Mouse (Mus musculus): ENCODE data around the gene Cxcl12. TPM values are rescaled to one million over a fixed set of nuclear protein-coding genes. Genes with fewer than 3 reads are reported as not detected.
A peak's percentile ranks its signal among the peaks of the same experiment; 100 is the strongest.

Gene Cxcl12
- polyA plus RNA-seq, 1 experiment from 2014 or later, result 116 TPM

GRCm38 (mm10) chr6:117169910-117170747, 1.8 kb downstream of the Cxcl12 start:
- H3K27ac ChIP-seq (ENCODE audit: low read length), result no peak overlapping the region
- no peaks in the 10 kb centered on the region for H3K36me3 ChIP-seq (ENCODE audit: control insufficient read depth, insufficient read depth, low read length)
- H3K4me2 ChIP-seq (ENCODE audit: low read depth, low read length), result peak overlapping the region; percentile 95
- peak overlapping the region; percentile 77 for H3K4me3 ChIP-seq (ENCODE audit: low read length)
- H3K4me1 ChIP-seq (ENCODE audit: control insufficient read depth, insufficient read depth, low read length), result peaks cover 12% of the 10 kb centered on the region
- H3K9ac ChIP-seq (ENCODE audit: low read depth, low read length), result peak overlapping the region; percentile 82
- no peak for ATAC-seq
- H3K9me3 ChIP-seq (ENCODE audit: control insufficient read depth, low read length), result no peaks in the 10 kb centered on the region
- WGBS, result 28% methylated on average over 10 of the region's 10 CpGs
- H3K27me3 ChIP-seq (replicated peaks; ENCODE audit: control insufficient read depth, insufficient read depth, low read length), result peaks cover 18% of the 10 kb centered on the region

GRCm38 (mm10) chr6:117172358-117172757, 4.0 kb downstream of the Cxcl12 start:
- Histone ChIP-seq H3K9ac (ENCODE audit: low read depth, low read length) (no peak overlapping the region), H3K36me3 (ENCODE audit: control insufficient read depth, insufficient read depth, low read length) (no peaks in the 10 kb centered on the region), H3K4me3 (ENCODE audit: low read length) (no peak overlapping the region), H3K27me3 (replicated peaks; ENCODE audit: control insufficient read depth, insufficient read depth, low read length) (peaks cover 16% of the 10 kb centered on the region), H3K27ac (ENCODE audit: low read length) (no peak overlapping the region), H3K4me1 (ENCODE audit: control insufficient read depth, insufficient read depth, low read length) (peaks cover 8% of the 10 kb centered on the region), H3K4me2 (ENCODE audit: low read depth, low read length) (no peak overlapping the region), H3K9me3 (ENCODE audit: control insufficient read depth, low read length) (no peaks in the 10 kb centered on the region)
- no peak for ATAC-seq
- WGBS, result 68% methylated on average over 6 of the region's 6 CpGs

- 18% methylated on average over 11 of the region's 11 CpGs for WGBS
- H3K9me3 ChIP-seq (ENCODE audit: control insufficient read depth, low read length), result no peaks in the 10 kb centered on the region
- no peaks in the 10 kb centered on the region; the same call in 1 of the 2 replicates for H3K36me3 ChIP-seq (ENCODE audit: control insufficient read depth, insufficient read depth, low read length)
- H3K27me3 ChIP-seq (replicated peaks; ENCODE audit: control insufficient read depth, insufficient read depth, low read length), result peaks cover 7% of the 10 kb centered on the region
- no peak overlapping the region for H3K4me3 ChIP-seq (ENCODE audit: low read length)
- no peak overlapping the region for H3K4me2 ChIP-seq (ENCODE audit: low read depth, low read length)
- H3K4me1 ChIP-seq (ENCODE audit: control insufficient read depth, insufficient read depth, low read length), result no peaks in the 10 kb centered on the region; the same call in none of the 2 replicates
- peak; percentile 68 for ATAC-seq
- no peak overlapping the region for H3K27ac ChIP-seq (ENCODE audit: low read length)
- no peak overlapping the region for H3K9ac ChIP-seq (ENCODE audit: low read depth, low read length)
Observed at GRCm38 (mm10) chr6:117173876-117174275, 5.5 kb downstream of the Cxcl12 start.

GRCm38 (mm10) chr6:117175113-117175793, 6.9 kb downstream of the Cxcl12 start:
- Histone ChIP-seq H3K4me2 (ENCODE audit: low read depth, low read length) (no peak overlapping the region), H3K4me3 (ENCODE audit: low read length) (no peak overlapping the region), H3K36me3 (ENCODE audit: control insufficient read depth, insufficient read depth, low read length) (no peaks in the 10 kb centered on the region; the same call in 1 of the 2 replicates), H3K9ac (ENCODE audit: low read depth, low read length) (no peak overlapping the region), H3K27me3 (replicated peaks; ENCODE audit: control insufficient read depth, insufficient read depth, low read length) (peaks cover 7% of the 10 kb centered on the region), H3K4me1 (ENCODE audit: control insufficient read depth, insufficient read depth, low read length) (no peaks in the 10 kb centered on the region; the same call in 1 of the 2 replicates), H3K9me3 (ENCODE audit: control insufficient read depth, low read length) (no peaks in the 10 kb centered on the region), H3K27ac (ENCODE audit: low read length) (no peak overlapping the region)
- no peak for ATAC-seq
- WGBS, result 59% methylated on average over 2 of the region's 2 CpGs

- no peaks in the 10 kb centered on the region; the same call in 1 of the 2 replicates for H3K36me3 ChIP-seq (ENCODE audit: control insufficient read depth, insufficient read depth, low read length)
- H3K4me3 ChIP-seq (ENCODE audit: low read length), result no peak overlapping the region
- H3K27me3 ChIP-seq (replicated peaks; ENCODE audit: control insufficient read depth, insufficient read depth, low read length), result peaks cover 6% of the 10 kb centered on the region; the same call in 1 of the 2 replicates
- H3K4me1 ChIP-seq (ENCODE audit: control insufficient read depth, insufficient read depth, low read length), result no peaks in the 10 kb centered on the region; the same call in 1 of the 2 replicates
- ATAC-seq, result no peak
- H3K9ac ChIP-seq (ENCODE audit: low read depth, low read length), result no peak overlapping the region
- no peaks in the 10 kb centered on the region for H3K9me3 ChIP-seq (ENCODE audit: control insufficient read depth, low read length)
- H3K27ac ChIP-seq (ENCODE audit: low read length), result no peak overlapping the region
- 39% methylated on average over 5 of the region's 5 CpGs for WGBS
- no peak overlapping the region for H3K4me2 ChIP-seq (ENCODE audit: low read depth, low read length)
Observed at GRCm38 (mm10) chr6:117176406-117176805, 8.1 kb downstream of the Cxcl12 start.

- no peaks in the 10 kb centered on the region; the same call in 1 of the 2 replicates for H3K36me3 ChIP-seq (ENCODE audit: control insufficient read depth, insufficient read depth, low read length)
- no peaks in the 10 kb centered on the region for H3K9me3 ChIP-seq (ENCODE audit: control insufficient read depth, low read length)
- no peak overlapping the region for H3K9ac ChIP-seq (ENCODE audit: low read depth, low read length)
- WGBS, result 56% methylated on average over 6 of the region's 6 CpGs
- H3K4me3 ChIP-seq (ENCODE audit: low read length), result no peak overlapping the region
- H3K27ac ChIP-seq (ENCODE audit: low read length), result no peak overlapping the region
- no peaks in the 10 kb centered on the region for H3K27me3 ChIP-seq (replicated peaks; ENCODE audit: control insufficient read depth, insufficient read depth, low read length)
- H3K4me2 ChIP-seq (ENCODE audit: low read depth, low read length), result no peak overlapping the region
- H3K4me1 ChIP-seq (ENCODE audit: control insufficient read depth, insufficient read depth, low read length), result no peaks in the 10 kb centered on the region
- ATAC-seq, result no peak
Observed at GRCm38 (mm10) chr6:117180303-117180702, 12.0 kb downstream of the Cxcl12 start.

GRCm38 (mm10) chr6:117185381-117185780, 17.0 kb downstream of the Cxcl12 start:
- Histone ChIP-seq H3K9me3 (ENCODE audit: control insufficient read depth, low read length) (no peaks in the 10 kb centered on the region), H3K4me2 (ENCODE audit: low read depth, low read length) (no peak overlapping the region), H3K4me1 (ENCODE audit: control insufficient read depth, insufficient read depth, low read length) (no peaks in the 10 kb centered on the region), H3K4me3 (ENCODE audit: low read length) (no peak overlapping the region), H3K27ac (ENCODE audit: low read length) (no peak overlapping the region), H3K27me3 (replicated peaks; ENCODE audit: control insufficient read depth, insufficient read depth, low read length) (no peaks in the 10 kb centered on the region), H3K9ac (ENCODE audit: low read depth, low read length) (no peak overlapping the region), H3K36me3 (ENCODE audit: control insufficient read depth, insufficient read depth, low read length) (no peaks in the 10 kb centered on the region)
- WGBS, result 88% methylated on average over 4 of the region's 4 CpGs
- no peak for ATAC-seq

GRCm38 (mm10) chr6:117190453-117190852, 22.1 kb downstream of the Cxcl12 start:
- 79% methylated on average over 3 of the region's 3 CpGs for WGBS
- Histone ChIP-seq H3K9ac (ENCODE audit: low read depth, low read length) (no peak overlapping the region), H3K27me3 (replicated peaks; ENCODE audit: control insufficient read depth, insufficient read depth, low read length) (no peaks in the 10 kb centered on the region), H3K27ac (ENCODE audit: low read length) (no peak overlapping the region), H3K36me3 (ENCODE audit: control insufficient read depth, insufficient read depth, low read length) (no peaks in the 10 kb centered on the region), H3K4me1 (ENCODE audit: control insufficient read depth, insufficient read depth, low read length) (no peaks in the 10 kb centered on the region), H3K9me3 (ENCODE audit: control insufficient read depth, low read length) (no peaks in the 10 kb centered on the region), H3K4me2 (ENCODE audit: low read depth, low read length) (no peak overlapping the region), H3K4me3 (ENCODE audit: low read length) (no peak overlapping the region)
- no peak for ATAC-seq

GRCm38 (mm10) chr6:117191741-117192140, 23.4 kb downstream of the Cxcl12 start:
- Histone ChIP-seq H3K4me1 (ENCODE audit: control insufficient read depth, insufficient read depth, low read length) (no peaks in the 10 kb centered on the region), H3K4me2 (ENCODE audit: low read depth, low read length) (no peak overlapping the region), H3K27ac (ENCODE audit: low read length) (no peak overlapping the region), H3K9me3 (ENCODE audit: control insufficient read depth, low read length) (no peaks in the 10 kb centered on the region), H3K4me3 (ENCODE audit: low read length) (no peak overlapping the region), H3K27me3 (replicated peaks; ENCODE audit: control insufficient read depth, insufficient read depth, low read length) (no peaks in the 10 kb centered on the region), H3K36me3 (ENCODE audit: control insufficient read depth, insufficient read depth, low read length) (no peaks in the 10 kb centered on the region), H3K9ac (ENCODE audit: low read depth, low read length) (no peak overlapping the region)
- 90% methylated on average over 6 of the region's 6 CpGs for WGBS
- ATAC-seq, result no peak

All from intestine, embryonic 16.5 days (tissue).